Comparison of ENCODE assay signal across 17 mouse cellular contexts in genomic region chr3:83733985-83734384, GRCm38 (mm10). TPM values are rescaled to one million over a fixed set of nuclear protein-coding genes. Genes with fewer than 3 reads are reported as not detected.
"Had no signal": no experiment of that assay in that cellular context is flagged by ENCODE, and none has a peak within 500 bp of the region (broad histone marks: within the 10 kb centered on the region; RNA-seq: fewer than 3 reads in every experiment).

No protein-coding gene starts in this region.

- H3K9me3 ChIP-seq: kidney, embryonic 15.5 days; limb, embryonic 15.5 days; midbrain, embryonic 12.5 days had no signal

- H3K27ac ChIP-seq: kidney, embryonic 15.5 days; limb, embryonic 15.5 days; liver, embryonic 14.5 days; macrophage; midbrain, embryonic 12.5 days had no signal

- ATAC-seq: liver, postnatal 0 days; lung, postnatal 0 days; midbrain, embryonic 16.5 days had no signal

- H3K4me3 ChIP-seq: kidney, embryonic 15.5 days; limb, embryonic 15.5 days; midbrain, embryonic 12.5 days had no signal

- H3K4me2 ChIP-seq: kidney, embryonic 15.5 days; limb, embryonic 15.5 days; liver, embryonic 11.5 days; lung, embryonic 14.5 days; midbrain, embryonic 12.5 days had no signal

- H3K27me3 ChIP-seq: kidney, embryonic 15.5 days; limb, embryonic 15.5 days; midbrain, embryonic 12.5 days had no signal

- H3K9ac ChIP-seq: kidney, embryonic 15.5 days; limb, embryonic 15.5 days; liver, embryonic 14.5 days; liver, postnatal 0 days; lung, embryonic 14.5 days; midbrain, embryonic 12.5 days had no signal

- DNase-seq: kidney, adult 11 months; kidney, adult 8-10 months; kidney, postnatal 10 days; kidney, postnatal 36 days; left cerebral cortex, postnatal 4 days; liver, postnatal 0 days; lung, embryonic 14.5 days; thymus, postnatal 25 days had no signal

- H3K36me3 ChIP-seq: kidney, embryonic 15.5 days; limb, embryonic 15.5 days; midbrain, embryonic 12.5 days had no signal

RNA-seq across cellular contexts. Expression of gene Sfrp2, which starts 32.1 kb away (rescaled TPM):
- total RNA-seq: megakaryocyte, adult 5-6 weeks had no signal
- polyA plus RNA-seq: macrophage had no signal
